Mouse (Mus musculus) spleen, adult 2 months (tissue): ENCODE measurements around the gene Rxfp2. TPM values are rescaled to one million over a fixed set of nuclear protein-coding genes. Genes with fewer than 3 reads are reported as not detected.

ENCODE experiments used
- DNase-seq, 2 experiments: peaks; one replicate each; pipeline versions ENCODE4 v3.0.0 to v3.0.0-alpha.2; 2012 to 2021; ENCODE audit warnings: low spot score in 2 of 2, low read depth in 1 of 2
- H3K27ac ChIP-seq: fragments of 200-500 bp; 2 replicates; pipeline ENCODE4 v1.5.1; 2012; ENCODE audit warnings: low read length, inconsistent platforms; ENCODE audit not compliant: insufficient read depth
- H3K27me3 ChIP-seq: fragments of 200-500 bp; 2 replicates; pipeline ENCODE4 v1.6.1; 2012; ENCODE audit warnings: mild to moderate bottlenecking, moderate library complexity, low read length, inconsistent platforms; ENCODE audit not compliant: control insufficient read depth, insufficient read depth
- H3K36me3 ChIP-seq: fragments of 200-500 bp; 2 replicates; pipeline ENCODE4 v1.6.1; 2012; ENCODE audit warnings: mild to moderate bottlenecking, low read length, inconsistent platforms; ENCODE audit not compliant: control insufficient read depth, insufficient read depth
- H3K4me1 ChIP-seq: fragments of 200-500 bp; 2 replicates; pipeline ENCODE4 v1.6.1; 2011; ENCODE audit warnings: inconsistent platforms; ENCODE audit not compliant: control insufficient read depth, insufficient read depth, insufficient read length
- H3K4me3 ChIP-seq: fragments of 200-500 bp; 2 replicates; pipeline ENCODE4 v1.5.1; 2011; ENCODE audit warnings: mild to moderate bottlenecking, inconsistent platforms; ENCODE audit not compliant: insufficient read depth, insufficient read length; ENCODE audit errors: extremely low read depth
- CTCF ChIP-seq: fragments of 200-500 bp; IDR thresholded peaks from 2 replicates; pipeline ENCODE4 v1.5.1; 2011; ENCODE audit warnings: mild to moderate bottlenecking, inconsistent platforms; ENCODE audit not compliant: insufficient read depth, insufficient read length, insufficient replicate concordance; ENCODE audit errors: extremely low read depth
- POLR2A ChIP-seq: fragments of 200-500 bp; IDR thresholded peaks from 2 replicates; pipeline ENCODE4 v1.6.1; 2011; ENCODE audit warnings: low read depth, low read length, inconsistent platforms
- WGBS: fragments of 180-500 bp; shearing (Covaris S2); methylation state at CpG from one replicate; pipeline ENCODE4 v1.1.7; 2018; 5-methylcytosine and 5-hydroxymethylcytosine counted together
- polyA plus RNA-seq: library from polyadenylated mRNA; depleted of rRNA; stranded (reverse); fragments of >200 nt; gene quantifications from 2 replicates; pipeline ENCODE4 v1.2.3, GENCODE M21; 2012

Rxfp2 gene
- polyA plus RNA-seq, 1 experiment = not detected

DNA sequence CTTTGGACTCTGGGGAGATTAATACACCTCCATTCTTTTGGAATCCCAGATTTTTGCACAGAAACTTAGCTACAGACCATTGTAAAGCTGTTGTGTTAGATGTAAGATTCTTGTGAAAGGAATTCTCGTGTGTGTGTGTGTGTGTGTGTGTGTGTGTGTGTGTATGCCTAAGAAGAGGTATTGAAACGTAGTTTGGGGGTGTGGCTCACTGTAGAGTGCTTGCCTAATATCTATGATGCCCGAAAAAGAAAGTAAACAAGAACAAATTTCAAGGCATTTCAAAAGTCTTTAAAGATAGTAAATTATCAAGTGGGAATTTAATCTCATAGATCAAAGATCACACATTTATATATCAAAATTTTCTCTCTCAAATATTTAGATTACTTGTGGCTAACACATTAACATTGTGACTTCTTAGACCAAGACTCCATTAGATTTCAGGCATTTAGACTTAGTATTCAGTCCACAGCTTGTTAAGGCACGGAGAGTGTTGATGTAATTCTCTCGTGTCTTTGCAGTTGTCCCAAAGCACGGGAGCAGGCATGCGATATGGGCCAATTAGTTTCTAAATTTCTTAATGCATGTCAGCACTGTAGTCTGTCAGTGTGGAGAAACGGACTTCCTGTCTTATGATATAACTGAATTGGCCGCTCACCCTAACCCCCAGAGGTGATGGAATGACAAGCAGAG lies 97.9 kb downstream of the Rxfp2 start:
- peaks cover 6% of the 10 kb centered on the region; the same call in 1 of the 2 replicates for H3K4me1 ChIP-seq
- no peaks in the 10 kb centered on the region for H3K36me3 ChIP-seq
- no peak overlapping the region for H3K4me3 ChIP-seq
- 40% methylated on average over 9 of the region's 9 CpGs for WGBS
- no peak overlapping the region for H3K27ac ChIP-seq
- TF ChIP-seq CTCF (no peak), POLR2A (no peak)
- H3K27me3 ChIP-seq = no peaks in the 10 kb centered on the region
- DNase-seq = no peak

DNA sequence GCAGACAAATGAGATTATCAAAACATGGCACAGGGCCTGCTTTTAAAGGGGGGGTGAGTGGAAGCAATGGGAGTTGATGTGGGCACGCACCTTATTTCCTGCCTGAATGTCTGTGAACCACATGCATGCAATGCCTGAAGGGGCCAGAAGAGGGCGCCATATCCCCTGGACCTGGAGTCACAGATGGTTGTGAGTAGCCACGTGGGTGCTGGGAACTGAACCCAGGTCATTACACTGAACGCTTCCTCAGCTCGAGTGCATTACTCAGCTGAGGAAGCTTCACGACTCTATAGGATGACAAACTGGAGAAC lies 98.4 kb downstream of the Rxfp2 start:
- WGBS = 84% methylated on average over 6 of the region's 6 CpGs
- Histone ChIP-seq H3K36me3 (no peaks in the 10 kb centered on the region), H3K27ac (no peak overlapping the region), H3K4me3 (no peak overlapping the region), H3K27me3 (no peaks in the 10 kb centered on the region), H3K4me1 (peaks cover 6% of the 10 kb centered on the region; the same call in 1 of the 2 replicates)
- peak in 1 of 2 experiments; percentile 33 for DNase-seq
- peak; percentile 24; the same call in 1 of the 2 replicates for TF ChIP-seq CTCF
- no peak for TF ChIP-seq POLR2A

DNA sequence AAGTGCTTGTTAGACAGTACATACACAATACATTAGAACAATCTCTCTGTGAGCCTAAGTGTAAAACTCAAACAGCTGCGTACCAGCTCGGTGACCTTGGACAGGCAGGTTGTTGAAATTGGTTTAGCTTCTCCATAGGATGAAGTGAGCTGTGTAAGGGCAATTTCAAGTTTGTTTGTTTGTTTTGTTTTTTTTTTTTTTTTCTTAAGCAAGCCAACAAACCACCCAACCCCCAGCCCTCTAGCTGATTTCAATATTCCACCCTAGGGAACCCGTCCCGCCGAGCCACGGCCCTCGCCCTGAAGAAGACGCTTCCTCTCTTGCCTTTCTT lies 99.6 kb downstream of the Rxfp2 start:
- Histone ChIP-seq H3K4me3 (no peak overlapping the region), H3K4me1 (peaks cover 6% of the 10 kb centered on the region; the same call in 1 of the 2 replicates), H3K27me3 (no peaks in the 10 kb centered on the region), H3K27ac (peak overlapping the region; percentile 34; the same call in 1 of the 2 replicates), H3K36me3 (no peaks in the 10 kb centered on the region)
- DNase-seq = no peak
- no peak for TF ChIP-seq POLR2A
- no peak for TF ChIP-seq CTCF
- WGBS = 2% methylated on average over 8 of the region's 8 CpGs

DNA sequence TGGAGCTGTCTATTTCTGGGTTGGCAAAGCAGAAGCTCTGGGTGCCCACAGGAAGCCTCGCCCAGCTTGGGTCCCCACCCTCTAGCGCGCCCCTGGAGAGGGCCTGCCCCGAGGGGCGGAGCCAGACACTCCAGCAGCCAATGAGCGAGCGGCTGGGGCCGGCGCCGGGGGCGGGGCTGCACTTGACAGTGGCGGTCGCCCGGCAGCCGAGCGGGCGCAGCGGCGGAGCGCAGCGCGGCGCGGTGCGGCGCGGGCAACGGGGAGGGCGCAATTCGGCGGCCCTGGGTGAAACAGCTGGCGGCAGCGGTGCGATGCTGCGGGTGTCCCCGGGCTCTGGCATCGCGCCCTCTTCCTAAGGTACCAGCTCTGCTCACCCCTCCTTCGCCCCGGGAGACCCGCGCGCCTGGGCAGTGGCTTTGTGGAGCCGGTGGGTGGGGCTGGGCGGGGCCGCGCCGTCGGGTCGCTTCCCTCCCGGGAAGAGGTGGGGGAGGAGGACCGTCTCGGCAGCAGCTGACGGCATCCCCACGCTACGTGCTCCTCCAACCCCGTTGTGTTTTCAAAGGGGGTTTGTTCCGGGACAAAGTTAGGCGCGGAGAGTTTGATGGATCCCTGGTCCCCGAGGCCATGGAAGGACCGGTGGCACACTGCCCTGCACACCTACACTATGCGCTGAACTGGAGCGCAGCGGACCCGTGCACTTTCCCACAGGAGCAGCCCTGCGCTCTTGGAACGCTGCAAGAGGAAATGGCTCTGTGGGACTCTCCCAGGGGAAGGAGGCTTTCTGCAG lies 100.2 kb downstream of the Rxfp2 start, which contains the start of gene Fry:
Gene Fry, plus strand, starts transcription at position 191 of the 787 bp plus-strand sequence.
- Histone ChIP-seq H3K4me3 (peak within 1 kb of the TSS; percentile 78), H3K4me1 (peaks cover 6% of the 10 kb centered on the region; the same call in 1 of the 2 replicates), H3K36me3 (no peaks in the 10 kb centered on the region), H3K27ac (peak within 1 kb of the TSS; percentile 86), H3K27me3 (no peaks in the 10 kb centered on the region)
- 1% methylated on average over 55 of the region's 68 CpGs for WGBS
- peak; percentile 46; the same call in 1 of the 2 replicates for TF ChIP-seq POLR2A
- no peak for TF ChIP-seq CTCF
- peak; percentile 83 to 98 for DNase-seq

DNA sequence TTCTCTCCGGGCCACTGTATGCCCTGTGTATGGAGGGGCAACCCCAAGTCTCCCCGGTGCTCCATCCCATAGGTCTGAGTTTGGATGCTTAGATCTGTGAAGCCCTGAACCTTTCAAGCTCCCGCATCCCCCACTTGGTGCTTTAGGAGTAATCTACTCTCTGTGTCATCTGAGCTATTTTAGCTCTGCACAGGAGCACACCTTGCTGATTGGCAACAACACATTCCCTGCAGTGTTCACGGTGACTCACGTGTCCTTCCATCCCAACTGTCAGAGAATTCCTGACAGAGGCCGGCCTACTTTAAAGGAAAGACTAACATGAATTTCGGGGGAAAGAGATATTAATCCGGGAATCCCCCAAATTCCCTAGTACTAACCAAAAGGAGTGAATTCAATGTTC lies 102.2 kb downstream of the Rxfp2 start:
- no peak for DNase-seq
- H3K4me3 ChIP-seq = no peak overlapping the region
- no peaks in the 10 kb centered on the region for H3K36me3 ChIP-seq
- H3K27me3 ChIP-seq = no peaks in the 10 kb centered on the region
- no peak for TF ChIP-seq CTCF
- no peak overlapping the region for H3K27ac ChIP-seq
- 94% methylated on average over 8 of the region's 8 CpGs for WGBS
- H3K4me1 ChIP-seq = peaks cover 4% of the 10 kb centered on the region; the same call in 1 of the 2 replicates

DNA sequence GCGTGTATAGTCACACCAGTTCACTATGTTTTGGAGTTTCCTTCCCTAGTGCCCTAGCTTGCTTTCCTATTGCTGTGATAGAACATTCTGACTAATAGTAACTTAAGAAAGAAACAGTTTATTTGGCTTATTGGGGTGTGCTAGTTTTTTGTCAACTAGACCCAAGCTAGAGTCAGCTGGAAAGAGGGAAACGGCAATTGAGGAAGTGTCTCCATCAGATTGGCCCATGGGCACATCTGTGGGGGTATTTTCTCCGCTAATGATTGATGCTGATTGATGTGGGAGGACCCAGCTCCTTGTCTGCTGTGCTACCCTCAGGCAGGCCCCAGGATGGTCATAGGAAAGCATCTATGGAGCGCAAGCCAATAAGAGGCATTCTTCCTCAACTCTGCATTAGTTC lies 103.6 kb downstream of the Rxfp2 start:
- 84% methylated on average over 4 of the region's 4 CpGs for WGBS
- TF ChIP-seq CTCF = no peak
- TF ChIP-seq POLR2A = no peak
- Histone ChIP-seq H3K4me1 (peaks cover 3% of the 10 kb centered on the region; the same call in 1 of the 2 replicates), H3K36me3 (no peaks in the 10 kb centered on the region), H3K27ac (no peak overlapping the region), H3K27me3 (no peaks in the 10 kb centered on the region), H3K4me3 (no peak overlapping the region)
- no peak for DNase-seq

DNA sequence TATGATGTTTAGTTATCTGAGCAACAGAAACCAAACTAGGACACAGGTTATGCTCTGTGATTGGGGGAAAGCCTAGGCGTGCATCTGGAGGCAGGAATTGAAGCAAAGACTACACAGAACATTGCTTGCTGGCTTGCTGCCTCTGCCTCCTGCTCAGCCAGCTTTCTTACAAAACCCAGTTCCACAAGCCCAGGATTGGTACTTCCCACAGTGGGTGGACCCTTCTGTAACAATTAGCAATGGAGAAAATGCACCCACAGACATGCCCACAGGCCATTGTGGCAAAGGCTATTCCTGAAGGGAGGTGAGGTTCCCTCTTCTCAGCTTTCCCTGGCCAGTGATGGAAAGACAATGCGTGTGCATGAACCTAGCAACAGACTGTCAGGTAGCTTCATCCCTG lies 104.1 kb downstream of the Rxfp2 start:
- Histone ChIP-seq H3K27ac (no peak overlapping the region), H3K4me3 (no peak overlapping the region), H3K36me3 (no peaks in the 10 kb centered on the region), H3K27me3 (no peaks in the 10 kb centered on the region), H3K4me1 (peaks cover 3% of the 10 kb centered on the region; the same call in 1 of the 2 replicates)
- no peak for DNase-seq
- TF ChIP-seq CTCF (no peak), POLR2A (no peak)
- WGBS = 91% methylated on average over 2 of the region's 2 CpGs
